Mouse (Mus musculus): Measurements from ENCODE around the gene Alk.

The Alk gene

GRCm38 (mm10) chr17:72021733-72022669, 582.4 kb downstream of the Alk start:
- no peak for DNase-seq (ENCODE audit: low read depth)

- DNase-seq (ENCODE audit: low read depth): no peak
Measured at GRCm38 (mm10) chr17:72017329-72017728, 587.1 kb downstream of the Alk start.

DNA sequence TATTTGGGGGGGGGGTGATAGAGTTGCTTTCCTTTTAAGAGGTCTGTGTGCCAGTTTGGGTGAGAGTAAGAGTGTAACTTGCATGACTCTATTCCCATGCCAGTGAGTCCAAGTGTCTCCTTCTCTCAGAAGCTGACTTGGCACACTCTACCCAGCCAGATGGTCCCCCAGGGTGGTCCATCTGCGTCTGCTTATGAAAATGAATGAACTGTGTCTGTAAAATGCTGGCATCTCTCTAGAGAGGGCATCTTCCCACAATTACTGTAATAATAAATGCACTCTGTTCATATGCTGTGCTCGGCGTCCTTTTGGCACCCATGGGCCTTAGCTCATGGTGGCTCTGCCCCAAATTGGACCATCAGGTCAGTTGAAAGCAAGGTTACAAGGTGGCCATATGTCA, 589.2 kb downstream of the Alk start:
- no peak for DNase-seq (ENCODE audit: low read depth)

GRCm38 (mm10) chr17:72012775-72013174, 591.7 kb downstream of the Alk start:
- no peak for DNase-seq (ENCODE audit: low read depth)

GRCm38 (mm10) chr17:72009836-72010235, 594.6 kb downstream of the Alk start:
- DNase-seq (ENCODE audit: low read depth): no peak

- no peak for DNase-seq (ENCODE audit: low read depth)
Measured at GRCm38 (mm10) chr17:72008389-72008788, 596.0 kb downstream of the Alk start.

DNA sequence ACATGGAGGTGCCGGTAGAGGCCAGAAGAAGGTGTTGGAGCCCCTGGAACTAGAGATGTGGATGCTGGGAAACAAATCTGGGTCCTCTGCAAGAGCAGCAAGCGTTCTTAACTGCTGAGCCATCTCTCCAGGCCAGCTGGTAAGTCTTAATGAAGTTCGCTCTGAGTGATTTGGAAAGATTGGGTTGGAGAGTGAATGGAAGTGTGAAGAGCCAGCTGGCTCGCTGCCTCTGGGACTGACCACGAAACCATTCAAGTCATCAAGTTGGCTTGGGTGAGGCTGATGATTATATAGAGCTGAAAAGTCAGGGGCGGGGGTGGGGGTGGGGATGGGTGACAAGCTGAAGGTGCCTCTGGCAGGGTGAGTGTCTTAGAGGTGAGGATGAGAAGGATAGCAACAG, 599.1 kb downstream of the Alk start:
- no peak for DNase-seq (ENCODE audit: low read depth)

- no peak for DNase-seq (ENCODE audit: low read depth)
Measured at GRCm38 (mm10) chr17:71999527-72000482, 604.6 kb downstream of the Alk start.

DNA sequence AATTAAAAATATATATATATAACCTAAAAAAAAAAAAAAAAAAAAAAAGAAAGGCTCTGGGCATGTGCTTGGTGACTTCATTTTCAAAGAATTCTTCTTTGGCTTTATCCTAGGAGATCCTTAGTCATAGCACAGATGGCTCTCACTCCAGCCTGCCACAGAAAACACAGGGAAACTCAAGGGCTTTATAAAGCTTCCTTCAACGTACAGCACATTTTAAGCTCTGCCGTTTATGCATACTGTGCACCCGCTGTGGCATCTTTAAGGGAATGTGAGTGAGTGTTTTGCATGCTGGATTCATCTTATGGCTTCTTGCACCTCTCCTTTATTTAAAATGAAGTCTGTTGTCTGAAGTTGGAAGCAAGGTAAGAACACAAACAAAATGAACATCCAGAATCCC, 606.7 kb downstream of the Alk start:
- no peak for DNase-seq (ENCODE audit: low read depth)

GRCm38 (mm10) chr17:71995539-71995938, 608.9 kb downstream of the Alk start:
- no peak for DNase-seq (ENCODE audit: low read depth)

DNA sequence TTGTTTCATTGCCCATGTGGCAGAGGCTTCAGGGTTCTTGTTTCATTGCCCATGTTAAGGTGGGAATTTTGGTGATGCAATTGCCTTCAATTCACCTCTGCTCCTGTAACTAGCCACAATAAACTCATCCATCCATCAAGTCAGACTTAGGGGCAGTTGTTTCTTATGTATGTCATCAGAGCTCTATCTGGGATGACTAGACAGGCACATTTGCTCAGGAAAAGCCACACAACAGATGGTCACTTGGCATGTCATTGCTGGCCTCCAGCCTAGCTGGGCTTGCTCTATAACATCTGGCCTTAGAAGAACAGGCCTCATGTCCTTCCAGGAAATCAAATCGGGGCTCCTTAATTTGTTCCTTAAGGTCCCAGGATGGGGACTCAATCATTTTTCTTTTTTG, 610.3 kb downstream of the Alk start:
- DNase-seq (ENCODE audit: low read depth): no peak

DNA sequence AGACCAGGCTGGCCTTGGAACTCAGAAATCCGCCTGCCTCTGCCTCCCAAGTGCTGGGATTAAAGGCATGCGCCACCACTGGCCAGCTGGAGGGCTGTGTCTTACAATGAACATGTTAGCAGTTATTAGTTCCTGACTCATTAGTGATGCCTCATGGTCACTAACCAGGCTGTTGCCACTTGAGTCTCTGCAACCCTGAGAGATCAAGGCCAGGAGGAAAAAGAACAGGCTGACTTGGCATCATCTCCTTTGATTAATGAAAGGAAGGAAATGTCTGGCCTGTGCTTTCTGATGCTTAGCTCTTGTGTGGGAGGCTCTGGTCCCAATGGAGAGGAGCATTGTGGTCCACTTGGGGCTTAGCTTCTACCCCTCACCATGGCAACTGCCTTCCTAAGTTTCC, 611.4 kb downstream of the Alk start:
- no peak for DNase-seq (ENCODE audit: low read depth)

DNA sequence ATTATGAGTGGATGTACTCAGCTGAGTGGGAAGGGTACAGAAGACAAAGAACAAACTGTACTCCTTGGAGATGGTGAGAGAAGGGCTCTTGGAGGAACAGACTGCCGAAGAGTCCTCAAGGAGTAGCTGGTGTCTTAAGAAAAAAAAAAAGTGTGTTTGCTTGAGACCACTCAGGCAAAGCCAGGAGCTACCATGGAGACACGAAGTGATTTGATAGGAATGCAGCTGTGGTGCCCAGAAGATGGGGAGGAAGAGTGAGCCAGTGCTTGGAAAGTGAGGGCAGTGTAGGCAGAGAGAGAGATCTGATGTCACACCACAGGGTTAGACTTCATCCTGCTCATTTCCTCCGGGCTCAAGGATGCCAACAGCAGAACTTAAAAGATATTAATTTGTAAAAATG, 613.2 kb downstream of the Alk start:
- DNase-seq (ENCODE audit: low read depth): no peak

DNA sequence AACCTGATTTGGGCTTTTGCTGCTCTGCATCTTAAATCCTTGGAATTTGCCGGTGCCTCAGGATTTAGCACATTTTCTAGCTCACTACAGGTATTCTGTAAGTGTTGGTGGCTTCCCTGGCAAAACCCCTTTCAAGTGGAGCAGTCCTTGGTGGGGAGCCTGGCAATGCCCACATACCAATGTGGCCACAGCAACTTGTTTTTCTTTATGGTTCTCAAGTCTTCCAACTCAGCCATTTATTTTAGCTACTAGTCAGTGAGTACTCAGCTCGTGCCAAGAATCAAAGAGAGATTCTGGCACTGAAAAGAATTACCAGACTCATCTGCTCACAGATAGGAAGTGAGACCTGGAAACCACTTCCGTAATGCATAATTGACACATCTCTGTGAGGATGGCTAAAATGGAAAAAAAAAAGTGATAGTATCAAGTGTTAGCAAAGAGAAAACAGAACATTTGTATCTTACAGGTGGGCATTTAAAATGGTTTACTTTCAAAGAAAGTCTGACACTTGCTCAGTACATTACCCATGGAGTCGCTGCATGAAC, 614.2 kb downstream of the Alk start:
- DNase-seq (ENCODE audit: low read depth): peak; percentile 5

DNA sequence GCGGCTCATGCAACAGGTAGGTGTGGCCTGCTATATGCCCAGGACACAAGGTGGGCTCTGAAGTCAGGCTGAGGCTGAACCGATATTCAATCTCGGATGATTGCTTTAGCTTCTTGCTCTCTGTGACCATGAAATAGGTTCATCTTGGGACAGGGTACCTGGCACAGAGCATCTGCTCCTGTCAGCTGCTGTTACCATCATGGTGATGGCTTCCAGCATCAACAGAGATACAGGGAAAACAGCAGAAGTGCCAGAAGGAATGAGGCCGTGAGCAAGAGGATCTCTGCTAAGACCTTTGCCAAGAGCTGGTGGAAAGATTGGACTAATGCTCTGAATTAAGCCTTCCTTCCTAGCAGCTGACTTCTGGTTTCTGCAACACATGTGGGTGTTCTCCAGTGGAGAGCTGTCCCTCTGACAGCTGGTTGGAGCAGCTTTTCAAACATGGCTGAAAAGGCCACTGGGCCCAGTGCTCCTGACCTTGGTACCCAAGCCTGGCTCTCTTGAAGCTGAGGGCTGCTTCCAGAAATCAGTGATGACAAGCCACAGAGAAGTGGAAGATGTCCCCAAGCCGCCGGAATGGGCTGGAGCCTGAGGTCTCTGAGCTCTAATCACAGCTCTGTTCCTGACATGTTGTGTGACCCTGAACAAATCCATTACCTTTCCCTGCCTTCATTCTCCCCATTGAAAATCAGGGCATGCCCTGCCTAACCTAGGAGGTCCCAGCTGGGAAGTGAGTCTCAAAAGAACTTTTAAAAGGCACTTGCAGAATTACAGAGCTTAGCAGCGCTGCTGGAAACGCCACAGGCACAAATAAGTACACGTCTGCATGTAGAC, 615.5 kb downstream of the Alk start:
- no peak for DNase-seq (ENCODE audit: low read depth)

- no peak for DNase-seq (ENCODE audit: low read depth)
Measured at GRCm38 (mm10) chr17:71986998-71987397, 617.4 kb downstream of the Alk start.

- peak; percentile 14 for DNase-seq (ENCODE audit: low read depth)
Measured at GRCm38 (mm10) chr17:71986456-71986855, 618.0 kb downstream of the Alk start.

GRCm38 (mm10) chr17:71981177-71981576, 623.2 kb downstream of the Alk start:
- no peak for DNase-seq (ENCODE audit: low read depth)

- DNase-seq (ENCODE audit: low read depth): no peak
Measured at GRCm38 (mm10) chr17:71980518-71981145, 623.8 kb downstream of the Alk start.

GRCm38 (mm10) chr17:71979137-71979536, 625.3 kb downstream of the Alk start:
- DNase-seq (ENCODE audit: low read depth): no peak

DNA sequence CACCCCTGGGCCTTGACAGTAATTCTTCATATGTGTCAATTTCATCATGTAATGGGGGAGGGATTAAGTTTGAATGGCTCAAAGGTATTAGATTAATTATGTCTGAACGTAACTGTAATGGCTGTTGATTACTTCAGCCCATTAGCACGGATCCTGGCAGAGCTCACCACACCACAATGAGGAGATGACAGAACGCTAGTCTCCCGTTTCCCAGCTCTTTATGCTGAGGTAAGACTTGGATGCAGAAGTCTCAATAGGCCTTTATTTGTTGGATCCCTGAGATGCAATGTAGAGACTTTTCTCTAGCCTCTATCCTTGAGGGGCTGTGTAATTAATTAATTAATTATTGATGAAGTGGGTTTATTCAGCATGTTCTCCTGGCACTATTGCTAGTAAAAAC, 627.8 kb downstream of the Alk start:
- DNase-seq (ENCODE audit: low read depth): no peak

Data from induced T-regulatory cell, adult 2 months (primary cell).